Mouse (Mus musculus) embryonic facial prominence, embryonic 10.5 days (tissue): ENCODE measurements around the gene Wdr17. TPM values are rescaled to one million over a fixed set of nuclear protein-coding genes. Genes with fewer than 3 reads are reported as not detected.

ENCODE experiments used
- DNase-seq: peaks from one replicate; pipeline ENCODE4 v3.0.0-alpha.2; 2017; ENCODE audit warnings: low spot score
- H3K27ac ChIP-seq: fragments of 300-500 bp; sonication (generic); replicated peaks from 2 replicates; pipeline ENCODE4 v1.5.1; 2016; ENCODE audit warnings: mild to moderate bottlenecking
- H3K27me3 ChIP-seq: fragments of 300-500 bp; sonication (generic); replicated peaks from 2 replicates; pipeline ENCODE4 v1.6.1; 2016; ENCODE audit warnings: low read depth, mild to moderate bottlenecking; ENCODE audit not compliant: poor library complexity, severe bottlenecking
- H3K36me3 ChIP-seq: fragments of 300-500 bp; sonication (generic); replicated peaks from 2 replicates; pipeline ENCODE4 v1.6.1; 2016; ENCODE audit warnings: mild to moderate bottlenecking, moderate library complexity
- H3K4me1 ChIP-seq: fragments of 300-500 bp; sonication (generic); 2 replicates; pipeline ENCODE4 v1.6.1; 2016
- H3K4me3 ChIP-seq: fragments of 300-500 bp; sonication (generic); 2 replicates; pipeline ENCODE4 v1.5.1; 2016; ENCODE audit warnings: mild to moderate bottlenecking, moderate library complexity
- H3K9me3 ChIP-seq: fragments of 300-500 bp; sonication (generic); 2 replicates; pipeline ENCODE4 v1.6.1; 2016; ENCODE audit warnings: mild to moderate bottlenecking
- WGBS: fragments of 180-500 bp; shearing (Covaris S2); methylation state at CpG from one replicate; pipeline ENCODE4 v1.1.7; 2016; 5-methylcytosine and 5-hydroxymethylcytosine counted together
- polyA plus RNA-seq: library from polyadenylated mRNA; unstranded; fragments of >200 nt; fragmentation: Nextera tagmentation; extraction: Ambion mirVana; gene quantifications from 2 replicates; pipeline ENCODE4 v1.2.1, GENCODE M21; 2016

Wdr17 gene
- polyA plus RNA-seq, 1 experiment from 2014 or later: 1.8 TPM

DNA sequence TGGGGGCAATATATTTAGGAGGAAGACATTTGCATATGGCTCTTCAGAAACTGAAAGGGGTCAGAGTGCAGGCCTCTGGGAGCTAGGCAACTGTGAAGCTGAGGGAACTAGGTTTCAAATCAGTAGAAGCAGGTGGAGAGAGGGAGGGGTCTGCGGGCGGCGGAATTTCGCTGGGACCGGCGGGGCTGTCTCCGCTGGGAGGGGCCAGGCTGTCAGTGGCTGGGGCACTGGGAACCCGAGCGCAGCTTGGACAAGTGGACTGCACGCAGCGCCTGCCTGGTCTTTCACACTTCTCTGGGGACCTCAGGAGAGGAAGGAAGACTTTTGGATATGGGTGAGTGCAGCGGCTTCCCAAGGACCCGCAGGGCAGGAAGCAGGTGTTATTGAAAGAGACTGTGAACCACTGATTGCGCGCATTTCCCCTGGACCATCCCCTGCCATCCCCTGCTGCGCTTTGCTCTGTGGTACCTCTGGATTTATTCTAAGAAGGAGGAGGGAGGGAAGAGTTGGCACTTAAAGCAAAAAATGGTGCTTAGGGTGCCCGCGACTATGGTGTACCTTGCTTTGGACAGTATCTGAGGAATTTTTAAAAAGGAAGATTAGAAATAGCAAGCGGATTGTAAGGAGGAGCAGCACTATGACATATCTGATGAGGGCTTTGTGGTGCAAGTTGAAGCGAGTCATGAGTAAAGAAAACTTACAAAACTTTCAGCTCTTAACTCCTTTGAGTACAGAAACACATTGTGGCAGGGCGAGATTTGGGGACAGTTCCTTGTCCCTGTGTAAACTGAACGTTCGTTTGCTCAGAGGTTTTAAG is 107.5 kb downstream of the Wdr17 start:
- Histone ChIP-seq H3K4me1 (peaks cover 18% of the 10 kb centered on the region), H3K27ac (peak overlapping the region; percentile 81), H3K27me3 (no peaks in the 10 kb centered on the region), H3K36me3 (no peaks in the 10 kb centered on the region), H3K9me3 (no peaks in the 10 kb centered on the region), H3K4me3 (peak overlapping the region; percentile 60)
- WGBS: under 1% methylated on average over 23 of the region's 23 CpGs
- DNase-seq: peak; percentile 73

DNA sequence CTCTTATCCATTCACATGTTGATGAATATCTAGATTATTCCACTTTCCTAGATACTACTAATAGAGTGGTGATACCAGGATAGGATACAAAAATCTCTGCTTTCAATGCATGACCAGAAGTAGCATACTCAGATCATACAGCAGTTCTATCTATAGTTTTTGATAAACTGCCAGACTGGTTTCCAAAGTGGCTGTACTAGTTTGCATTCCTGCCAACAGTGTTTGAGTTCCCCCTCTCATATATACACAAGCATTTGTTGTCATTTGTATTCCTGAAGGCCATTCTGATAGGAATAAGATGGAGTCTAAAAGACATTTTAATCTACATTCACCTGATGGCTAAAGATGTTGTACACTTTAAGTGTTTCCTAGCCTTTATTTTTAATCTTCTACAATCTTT is 110.0 kb downstream of the Wdr17 start:
- H3K9me3 ChIP-seq: no peaks in the 10 kb centered on the region
- H3K27ac ChIP-seq: no peak overlapping the region
- H3K4me3 ChIP-seq: no peak overlapping the region
- no peak for DNase-seq
- H3K4me1 ChIP-seq: peaks cover 18% of the 10 kb centered on the region
- no peaks in the 10 kb centered on the region for H3K27me3 ChIP-seq
- H3K36me3 ChIP-seq: no peaks in the 10 kb centered on the region

DNA sequence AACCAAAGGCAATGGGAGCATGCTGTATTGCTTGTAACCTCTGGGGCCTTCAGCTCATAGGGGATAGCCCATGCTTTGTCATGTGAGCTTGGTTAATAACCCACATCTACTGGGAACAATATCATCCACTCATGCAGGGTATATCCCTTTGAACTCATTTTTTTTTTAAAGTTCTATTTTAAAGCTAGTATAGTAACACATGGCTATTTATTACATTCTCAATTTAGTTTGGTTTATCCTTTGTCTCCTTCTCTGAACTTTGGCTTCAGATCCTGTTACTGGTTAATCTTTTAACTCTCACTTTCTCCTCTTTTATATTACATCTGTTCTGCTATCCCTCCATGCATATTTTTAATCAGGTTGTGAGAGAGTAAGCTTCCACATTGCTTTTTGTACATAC is 110.7 kb downstream of the Wdr17 start:
- no peaks in the 10 kb centered on the region for H3K9me3 ChIP-seq
- DNase-seq: no peak
- no peak overlapping the region for H3K27ac ChIP-seq
- no peak overlapping the region for H3K4me3 ChIP-seq
- H3K36me3 ChIP-seq: no peaks in the 10 kb centered on the region
- H3K27me3 ChIP-seq: no peaks in the 10 kb centered on the region
- peaks cover 18% of the 10 kb centered on the region for H3K4me1 ChIP-seq

DNA sequence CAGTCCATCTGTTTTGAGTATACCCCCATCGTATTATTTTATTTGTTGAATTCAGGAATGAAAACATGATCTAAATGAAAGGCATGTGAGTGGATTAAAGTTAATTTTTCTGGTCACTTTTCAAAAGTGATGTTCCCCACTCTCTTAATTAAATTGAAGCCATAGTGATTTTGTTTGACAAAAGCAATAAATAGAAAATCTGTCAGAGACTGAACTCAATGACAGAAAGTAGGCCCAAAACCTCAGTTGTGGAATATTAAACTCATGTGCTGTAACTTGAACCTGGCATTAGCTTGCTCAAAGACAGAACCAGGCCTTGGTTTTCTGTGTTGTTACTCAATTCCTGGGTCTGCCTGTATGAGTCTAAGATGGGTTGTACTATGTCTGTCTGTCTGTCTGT is 129.3 kb downstream of the Wdr17 start:
- no peaks in the 10 kb centered on the region for H3K9me3 ChIP-seq
- 54% methylated on average over 1 of the region's 1 CpGs for WGBS
- DNase-seq: no peak

DNA sequence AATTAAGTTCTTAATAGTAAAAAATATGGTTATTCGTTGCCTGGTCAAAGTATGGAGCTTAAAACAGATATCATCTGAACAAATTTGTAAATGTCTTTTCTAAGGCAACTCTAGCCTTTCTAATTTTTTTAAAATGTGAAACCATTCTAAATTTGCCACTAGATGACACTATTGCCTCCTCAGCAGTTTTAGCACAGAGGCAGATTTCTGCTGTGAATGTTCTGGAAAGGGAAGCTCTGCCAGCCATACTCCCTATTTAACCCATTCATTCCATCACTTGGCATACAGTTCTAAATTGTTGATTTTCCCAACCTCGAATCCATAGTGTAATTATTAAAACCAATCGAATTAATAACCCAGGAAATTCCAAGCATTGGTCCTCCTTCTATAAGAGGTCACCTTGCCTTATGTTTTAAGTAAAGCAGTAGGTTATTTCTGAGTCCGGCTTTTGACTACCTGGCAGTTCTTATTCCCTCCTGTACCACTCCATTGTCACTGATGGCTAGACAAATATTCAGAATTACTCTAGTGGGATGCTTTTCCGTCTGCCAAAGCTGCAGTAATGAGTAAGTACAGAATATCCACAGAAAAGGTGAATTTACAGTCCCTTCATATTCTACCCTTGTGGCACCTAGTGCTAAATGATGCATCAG is 150.2 kb downstream of the Wdr17 start:
- Histone ChIP-seq H3K27ac (no peak overlapping the region), H3K4me1 (no peaks in the 10 kb centered on the region), H3K9me3 (no peaks in the 10 kb centered on the region), H3K27me3 (no peaks in the 10 kb centered on the region), H3K4me3 (no peak overlapping the region), H3K36me3 (no peaks in the 10 kb centered on the region)
- 68% methylated on average over 5 of the region's 5 CpGs for WGBS
- DNase-seq: no peak

More for the DNA sequence above, 129.3 kb downstream of the Wdr17 start:
- Histone ChIP-seq H3K36me3 (no peaks in the 10 kb centered on the region), H3K4me1 (no peaks in the 10 kb centered on the region), H3K27me3 (no peaks in the 10 kb centered on the region), H3K27ac (no peak overlapping the region), H3K4me3 (no peak overlapping the region)

DNA sequence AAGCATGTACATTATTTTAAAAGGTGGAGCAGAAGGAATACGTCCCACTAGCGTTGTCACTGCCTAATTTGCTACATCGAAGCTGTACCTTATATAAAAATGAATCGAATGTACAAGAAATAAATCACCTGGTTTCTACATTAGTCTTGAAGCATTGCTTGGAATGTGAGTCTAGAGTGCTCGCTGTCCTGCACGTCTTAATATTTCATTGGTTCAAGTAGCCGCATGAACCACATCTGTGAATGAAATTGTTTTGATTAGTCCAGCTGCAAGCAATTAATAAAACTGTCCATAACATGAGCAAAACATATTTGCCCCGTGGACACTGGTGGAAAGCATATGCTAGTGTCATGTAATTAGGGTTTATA is 162.3 kb downstream of the Wdr17 start:
- Histone ChIP-seq H3K36me3 (no peaks in the 10 kb centered on the region), H3K4me3 (peak overlapping the region; percentile 58), H3K4me1 (peaks cover 5% of the 10 kb centered on the region), H3K9me3 (no peaks in the 10 kb centered on the region), H3K27ac (no peak overlapping the region; the same call in 1 of the 2 replicates), H3K27me3 (no peaks in the 10 kb centered on the region)
- no peak for DNase-seq
- WGBS: 21% methylated on average over 8 of the region's 8 CpGs

DNA sequence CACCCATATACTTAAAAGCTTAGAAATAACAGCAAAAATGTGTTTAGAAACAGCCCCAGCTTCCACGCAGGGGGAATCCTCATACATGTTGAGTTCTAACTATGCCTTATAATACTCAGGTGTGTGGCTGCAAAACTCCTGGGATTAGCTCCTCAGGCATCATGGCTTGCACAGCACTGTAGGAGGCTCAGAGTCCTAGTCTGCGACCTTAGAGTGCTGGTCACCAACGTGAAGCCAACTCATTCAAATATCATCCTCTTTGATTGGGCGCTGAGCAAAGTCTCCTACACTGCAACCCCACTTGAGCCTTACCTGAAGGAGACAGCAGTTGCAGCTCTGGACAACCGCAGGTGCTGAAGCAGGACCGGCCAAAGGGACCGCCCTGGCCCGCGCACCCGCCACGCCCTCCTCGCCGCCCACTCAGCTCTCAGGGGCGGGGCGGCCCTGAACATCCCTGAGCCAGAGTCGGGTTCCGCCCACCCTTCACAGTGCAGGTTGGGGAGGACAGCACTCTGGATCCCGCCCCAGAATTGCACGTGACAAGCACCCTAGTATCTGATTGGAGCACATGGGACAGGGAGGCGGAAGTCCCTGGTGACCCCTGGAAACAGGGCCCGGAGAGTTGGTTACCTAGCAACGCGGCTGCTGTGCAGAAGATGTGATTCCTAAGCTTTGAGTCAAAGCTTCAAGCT is 162.9 kb downstream of the Wdr17 start:
- no peaks in the 10 kb centered on the region for H3K9me3 ChIP-seq
- no peaks in the 10 kb centered on the region for H3K27me3 ChIP-seq
- peak overlapping the region; percentile 58 for H3K4me3 ChIP-seq
- peak; percentile 94 for DNase-seq
- WGBS: 2% methylated on average over 23 of the region's 23 CpGs
- H3K4me1 ChIP-seq: peaks cover 5% of the 10 kb centered on the region
- no peak overlapping the region; the same call in 1 of the 2 replicates for H3K27ac ChIP-seq
- no peaks in the 10 kb centered on the region for H3K36me3 ChIP-seq

DNA sequence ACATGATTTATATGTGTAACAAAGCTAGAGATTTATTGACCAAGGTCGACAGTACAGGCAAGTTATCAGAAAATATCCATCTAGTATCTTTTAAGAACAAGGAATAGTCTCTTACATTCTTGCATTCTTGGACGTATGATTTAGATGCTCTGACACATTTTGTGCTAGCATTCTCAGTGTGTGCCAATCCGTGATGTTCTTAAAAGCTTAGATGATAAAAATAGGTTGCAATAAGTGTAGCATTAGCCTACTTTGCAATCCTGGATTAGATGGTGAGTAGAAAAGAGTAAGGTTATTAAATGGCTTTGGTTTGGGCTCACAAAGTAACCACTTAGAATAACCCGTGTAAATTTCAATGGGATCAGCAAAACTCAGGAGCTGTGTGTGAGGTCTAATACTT is 168.5 kb downstream of the Wdr17 start:
- no peak for DNase-seq
- H3K9me3 ChIP-seq: no peaks in the 10 kb centered on the region
- no peaks in the 10 kb centered on the region for H3K27me3 ChIP-seq
- H3K4me1 ChIP-seq: no peaks in the 10 kb centered on the region
- H3K36me3 ChIP-seq: no peaks in the 10 kb centered on the region
- WGBS: 82% methylated on average over 4 of the region's 4 CpGs
- no peak overlapping the region for H3K4me3 ChIP-seq
- no peak overlapping the region for H3K27ac ChIP-seq

DNA sequence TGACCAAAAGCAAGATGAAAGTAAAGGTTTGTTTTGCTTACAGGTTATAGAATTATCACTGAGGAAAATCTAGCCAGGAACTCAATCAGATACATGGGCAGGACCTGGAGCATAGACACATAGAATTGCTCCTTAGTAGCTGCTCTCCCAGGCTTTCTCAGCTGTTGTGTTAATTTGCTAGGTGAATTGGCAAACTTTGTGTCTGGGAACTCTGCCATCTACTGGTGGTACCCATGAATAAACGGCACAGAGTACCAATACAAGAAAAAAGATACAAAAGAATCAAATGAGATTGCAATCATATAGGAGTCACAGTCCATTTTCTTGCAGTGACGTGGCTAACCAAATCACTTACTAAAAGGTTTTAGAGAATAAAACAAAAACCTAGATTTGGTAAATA is 181.2 kb downstream of the Wdr17 start:
- Histone ChIP-seq H3K4me1 (no peaks in the 10 kb centered on the region), H3K9me3 (no peaks in the 10 kb centered on the region), H3K27ac (no peak overlapping the region), H3K36me3 (no peaks in the 10 kb centered on the region), H3K4me3 (no peak overlapping the region), H3K27me3 (no peaks in the 10 kb centered on the region)
- WGBS: 60% methylated on average over 2 of the region's 2 CpGs
- no peak for DNase-seq

DNA sequence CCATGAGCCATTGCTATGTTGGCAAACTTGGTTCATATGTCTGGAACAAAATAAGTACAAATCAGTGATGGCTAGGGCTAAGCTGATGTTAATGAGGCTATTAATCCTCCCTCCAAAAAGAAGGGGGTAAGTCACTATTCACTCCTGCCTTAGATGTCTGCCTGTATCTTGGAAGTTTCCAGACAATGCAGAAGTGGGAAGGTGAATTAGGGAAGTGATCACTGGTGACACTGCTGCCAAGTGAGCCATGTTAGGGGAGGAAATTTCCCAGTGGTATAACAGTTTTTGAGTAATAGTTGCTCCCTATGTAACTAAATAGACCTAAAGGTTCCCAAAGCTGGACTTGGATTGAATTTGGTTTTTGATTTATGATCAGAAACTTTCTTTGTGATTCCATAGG is 215.2 kb downstream of the Wdr17 start:
- Histone ChIP-seq H3K9me3 (no peaks in the 10 kb centered on the region), H3K4me1 (no peaks in the 10 kb centered on the region), H3K36me3 (no peaks in the 10 kb centered on the region), H3K27ac (no peak overlapping the region), H3K4me3 (no peak overlapping the region), H3K27me3 (no peaks in the 10 kb centered on the region)
- no peak for DNase-seq

DNA sequence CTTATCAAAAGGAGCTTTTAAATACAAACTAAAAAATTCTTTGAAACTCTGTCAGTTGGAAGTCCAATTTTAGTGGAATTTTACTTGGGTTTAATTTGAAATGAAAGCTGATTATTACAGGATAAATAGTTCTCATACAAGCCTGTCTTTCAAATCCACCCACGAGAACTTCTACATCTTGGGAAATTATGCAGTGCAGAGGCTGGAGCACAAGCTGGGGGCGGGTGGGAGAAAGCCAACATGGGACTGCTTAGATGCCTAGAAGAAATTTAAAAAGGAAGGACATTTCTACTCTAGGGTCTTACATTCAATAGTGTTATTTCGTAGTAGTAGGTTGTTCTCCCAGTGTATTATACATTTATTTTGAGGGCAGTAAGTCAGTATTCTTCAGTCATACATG is 219.2 kb downstream of the Wdr17 start:
- Histone ChIP-seq H3K4me1 (no peaks in the 10 kb centered on the region), H3K4me3 (no peak overlapping the region), H3K27ac (no peak overlapping the region), H3K27me3 (no peaks in the 10 kb centered on the region), H3K36me3 (no peaks in the 10 kb centered on the region), H3K9me3 (no peaks in the 10 kb centered on the region)
- DNase-seq: no peak
- WGBS: 78% methylated on average over 3 of the region's 3 CpGs

DNA sequence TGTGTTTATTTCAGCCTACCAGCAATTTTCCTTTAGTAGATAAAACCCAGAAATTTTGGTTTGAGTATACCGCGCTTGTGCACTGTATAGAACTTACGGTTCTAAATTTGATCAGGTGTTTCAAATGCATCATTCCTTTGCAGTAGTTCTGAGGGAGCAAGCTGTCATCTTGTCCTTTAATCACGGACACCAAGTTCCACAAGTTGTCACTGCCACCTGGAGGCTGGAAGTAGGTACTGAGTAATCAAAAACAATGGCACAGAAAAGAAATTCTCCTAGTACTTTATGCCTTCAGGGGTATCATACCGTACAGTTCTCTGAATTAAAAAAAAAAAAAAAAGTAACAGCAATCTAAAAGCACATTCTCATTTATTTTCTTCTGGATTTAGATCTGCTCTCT is 226.3 kb downstream of the Wdr17 start:
- Histone ChIP-seq H3K36me3 (no peaks in the 10 kb centered on the region), H3K9me3 (no peaks in the 10 kb centered on the region), H3K27me3 (no peaks in the 10 kb centered on the region), H3K4me1 (no peaks in the 10 kb centered on the region), H3K27ac (no peak overlapping the region), H3K4me3 (no peak overlapping the region)
- 44% methylated on average over 5 of the region's 5 CpGs for WGBS
- peak; percentile 20 for DNase-seq

DNA sequence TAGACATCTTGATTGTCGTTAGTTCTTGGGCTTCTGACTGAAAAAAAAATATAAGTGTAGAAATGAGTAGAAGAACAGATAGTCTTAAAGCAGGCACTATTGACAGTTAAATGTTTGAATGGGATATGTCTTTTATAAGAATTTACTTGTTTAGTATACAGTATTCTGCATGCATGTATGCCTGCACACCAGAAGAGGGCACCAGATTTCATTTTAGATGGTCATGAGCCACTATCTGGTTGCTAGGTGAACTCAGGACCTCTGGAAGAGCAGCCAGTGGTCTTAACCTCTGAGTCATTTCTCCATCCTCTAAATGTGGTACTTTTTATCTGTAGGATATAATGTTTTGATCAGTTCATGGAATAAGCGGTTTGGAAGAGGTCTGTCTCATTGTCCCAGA is 227.3 kb downstream of the Wdr17 start:
- no peak overlapping the region for H3K27ac ChIP-seq
- no peaks in the 10 kb centered on the region for H3K9me3 ChIP-seq
- no peak for DNase-seq
- H3K4me3 ChIP-seq: no peak overlapping the region
- H3K36me3 ChIP-seq: no peaks in the 10 kb centered on the region
- no peaks in the 10 kb centered on the region for H3K4me1 ChIP-seq
- no peaks in the 10 kb centered on the region for H3K27me3 ChIP-seq
- WGBS: 82% methylated on average over 2 of the region's 2 CpGs
